Mouse (Mus musculus) spleen, adult 2 months (tissue): ENCODE data around the gene Cpt1c.

Experiments
- CTCF ChIP-seq: fragments of 200-500 bp; IDR thresholded peaks from 2 replicates; pipeline ENCODE4 v1.5.1; 2011; ENCODE audit warnings: mild to moderate bottlenecking, inconsistent platforms; ENCODE audit not compliant: insufficient read depth, insufficient read length, insufficient replicate concordance; ENCODE audit errors: extremely low read depth
- POLR2A ChIP-seq: fragments of 200-500 bp; IDR thresholded peaks from 2 replicates; pipeline ENCODE4 v1.6.1; 2011; ENCODE audit warnings: low read depth, low read length, inconsistent platforms

DNA sequence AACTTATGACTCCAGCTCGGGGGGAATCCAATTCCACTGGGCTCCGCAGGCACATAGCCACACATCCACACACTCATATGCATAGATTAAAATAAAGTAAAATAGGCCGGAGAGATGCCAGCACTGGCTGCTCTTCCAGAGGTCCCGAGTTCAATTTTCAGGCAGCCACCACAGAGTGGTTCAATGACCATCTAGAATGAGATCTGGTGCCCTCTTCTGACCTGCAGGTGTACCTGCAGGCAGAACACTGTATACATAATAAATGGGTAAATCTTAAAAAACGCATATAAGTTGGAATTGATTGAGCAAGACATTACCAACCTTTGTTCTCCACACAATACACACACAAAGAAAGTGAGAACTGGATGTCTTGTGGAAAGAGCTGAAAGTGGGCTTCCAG is 19.0 kb downstream of the Cpt1c start:
- TF ChIP-seq CTCF (peak; percentile 13; the same call in 1 of the 2 replicates), POLR2A (no peak)
